Mouse (Mus musculus): ENCODE measurements around the gene Tmem82. TPM values are rescaled to one million over a fixed set of nuclear protein-coding genes. Genes with fewer than 3 reads are reported as not detected.

Tmem82 gene
- total RNA-seq, 2 experiments from 2014 or later = 30.1 to 35.4 TPM

DNA sequence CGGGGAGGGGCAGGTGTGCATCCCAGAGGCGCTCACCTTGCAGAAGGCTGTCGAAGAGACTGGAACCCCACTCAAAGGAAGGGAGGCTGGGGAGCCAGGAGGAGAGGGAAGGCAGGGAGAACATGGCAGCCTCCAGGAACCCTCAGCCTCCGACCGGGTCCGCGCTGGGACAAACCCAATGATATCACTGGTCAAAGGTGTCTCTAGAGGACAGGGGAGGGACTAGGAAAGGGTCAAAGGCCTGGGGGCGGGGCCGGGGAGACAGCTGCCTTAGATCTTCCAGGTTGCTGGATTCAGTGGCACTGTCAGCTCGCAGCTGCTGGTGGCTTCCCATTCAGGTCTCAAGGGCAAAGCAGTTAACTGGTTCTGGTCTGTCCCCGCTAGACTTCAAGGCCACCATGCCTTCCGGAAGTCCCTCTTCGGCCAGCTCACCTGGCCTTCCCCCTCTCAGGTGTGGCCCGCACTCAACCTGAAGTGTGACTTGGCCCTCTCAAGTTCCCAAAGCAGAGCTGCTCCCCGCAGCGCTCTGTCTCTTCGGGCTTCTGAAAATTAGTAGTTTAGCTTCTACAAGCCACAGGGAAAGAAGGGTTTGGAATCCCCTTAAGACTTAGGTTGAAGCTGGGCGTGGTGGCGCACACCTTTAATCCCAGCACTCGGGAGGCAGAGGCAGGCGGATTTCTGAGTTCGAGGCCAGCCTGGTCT, 419 bp downstream of the Tmem82 start:
- no peak for DNase-seq
- intact Hi-C loops (cut with DNase I) = loop anchor here (2.0 to 10.0 kb wide), 4 partner anchors 84 to 337 kb away; no protein-coding TSS in a partner anchor

DNA sequence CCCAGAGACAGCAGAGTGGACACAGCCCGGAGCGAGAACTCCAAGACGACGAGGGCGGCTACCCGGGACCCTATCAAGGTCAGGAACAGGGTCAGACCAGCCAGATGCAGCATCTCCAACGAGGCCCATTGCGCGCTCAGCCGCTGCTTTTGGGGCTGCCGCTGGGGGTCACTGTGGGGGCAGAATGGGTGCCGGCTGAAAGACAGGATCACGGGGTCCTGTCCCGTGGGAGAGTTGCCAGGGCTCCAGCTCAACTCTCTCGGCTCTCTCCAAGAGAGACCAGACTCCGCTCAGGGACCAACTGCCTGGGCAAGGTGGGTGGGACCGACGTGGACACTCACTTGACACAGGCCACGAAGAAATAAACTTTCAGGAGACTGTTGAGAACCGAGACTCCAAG, 1.1 kb downstream of the Tmem82 start:
- intact Hi-C loops (cut with DNase I) = loop anchor here (5.0 to 10.0 kb wide), 3 partner anchors 85 to 338 kb away; no protein-coding TSS in a partner anchor
- DNase-seq = peak; percentile 78 to 86

DNA sequence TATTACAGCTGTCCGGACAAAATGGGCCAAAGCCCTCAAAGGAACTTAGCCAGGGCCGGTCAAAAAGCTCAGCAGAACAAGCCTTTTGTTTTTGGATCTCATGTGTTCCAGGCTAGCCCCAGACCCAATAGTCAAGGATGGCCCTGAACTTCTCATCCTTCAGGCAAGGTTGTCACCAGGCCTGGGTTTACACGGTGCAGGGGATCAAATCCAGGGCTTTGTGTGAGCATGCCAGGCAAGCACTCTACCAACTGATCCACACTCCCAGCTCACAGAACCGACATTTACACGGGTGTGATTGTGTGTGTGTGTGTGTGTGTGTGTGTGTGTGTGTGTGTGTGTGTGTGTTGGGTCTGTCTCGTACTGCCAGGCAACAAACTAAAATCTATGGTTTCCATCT, 1.6 kb downstream of the Tmem82 start:
- intact Hi-C loops (cut with DNase I) = loop anchor here (5.0 to 10.0 kb wide), 3 partner anchors 85 to 338 kb away; no protein-coding TSS in a partner anchor
- DNase-seq = no peak

DNA sequence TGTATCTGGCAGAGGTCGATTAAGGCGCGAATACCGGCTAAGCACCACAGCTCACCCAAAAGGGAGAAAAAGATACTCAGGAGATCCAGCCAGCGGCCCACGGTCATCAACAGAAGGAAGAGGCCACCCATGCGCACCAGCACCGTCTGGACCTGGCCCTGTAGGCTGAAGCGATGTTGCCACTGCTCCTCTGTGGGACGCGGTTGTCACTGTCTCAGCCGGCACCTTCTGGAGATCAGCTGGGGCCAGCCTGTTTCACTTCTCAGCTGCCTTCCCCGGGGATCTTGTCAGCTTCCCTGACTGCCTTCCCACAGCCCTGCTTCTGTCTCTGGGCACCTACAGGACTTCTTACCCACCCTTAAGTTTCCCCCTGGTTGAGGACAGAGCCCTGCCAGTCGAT, 3.5 kb downstream of the Tmem82 start:
- intact Hi-C loops (cut with DNase I) = loop anchor here (5.0 to 10.0 kb wide), 3 partner anchors 87 to 340 kb away; no protein-coding TSS in a partner anchor
- no peak for DNase-seq

- intact Hi-C loops (cut with DNase I) = no loop called here
- peak in 1 of 2 experiments; percentile 68 for DNase-seq
These were observed 8.9 kb downstream of the Tmem82 start for GRCm38 (mm10) chr4:141609538-141609937.

DNA sequence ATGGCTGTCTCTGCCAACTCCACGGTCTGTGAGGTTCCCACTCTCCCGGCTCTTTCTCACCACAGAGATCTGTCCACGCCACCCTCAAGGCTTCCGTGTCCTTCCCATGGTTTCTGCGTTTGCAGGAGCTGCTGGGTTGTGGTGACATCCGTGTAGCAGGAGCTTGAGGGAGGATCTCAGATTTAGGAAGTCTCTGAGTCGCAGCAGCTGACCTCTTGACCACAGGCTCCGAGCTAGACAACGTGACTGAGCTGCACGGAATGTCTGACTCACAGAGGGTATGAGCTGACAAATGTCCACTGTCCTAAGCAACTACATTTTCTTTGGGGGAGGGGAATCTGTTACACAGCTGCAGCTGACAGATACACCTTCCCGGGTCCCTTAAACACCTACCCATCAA, 12.6 kb downstream of the Tmem82 start, which contains the start of gene Fblim1:
Fblim1 (minus strand) TSS at position 236 of the 400 bp plus-strand sequence.
- intact Hi-C loops (cut with DNase I) = no loop called here
- DNase-seq = no peak

DNA sequence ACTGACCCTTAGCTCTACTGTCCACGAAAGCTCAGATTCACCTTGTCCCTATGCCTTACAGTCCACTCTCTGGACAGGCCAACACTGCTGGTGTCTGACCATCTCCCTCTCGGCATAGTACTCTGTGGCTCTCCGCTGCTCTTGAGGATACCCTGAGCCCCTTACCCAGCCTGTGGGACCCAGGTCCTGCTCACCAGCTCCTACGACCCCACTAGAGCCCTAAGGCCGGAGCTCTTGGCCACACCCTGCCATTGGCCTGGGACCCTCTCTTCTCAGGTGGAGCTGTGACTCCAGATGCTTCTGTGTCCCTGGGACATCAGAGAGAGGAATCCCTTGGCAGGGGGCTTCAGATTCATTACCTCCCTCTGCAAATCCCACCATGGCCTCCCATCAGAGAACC, 13.0 kb downstream of the Tmem82 start:
- intact Hi-C loops (cut with DNase I) = no loop called here
- no peak for DNase-seq

GRCm38 (mm10) chr4:141604493-141604892, 13.9 kb downstream of the Tmem82 start:
- peak in 1 of 2 experiments; percentile 76 for DNase-seq
- intact Hi-C loops (cut with DNase I) = no loop called here

DNA sequence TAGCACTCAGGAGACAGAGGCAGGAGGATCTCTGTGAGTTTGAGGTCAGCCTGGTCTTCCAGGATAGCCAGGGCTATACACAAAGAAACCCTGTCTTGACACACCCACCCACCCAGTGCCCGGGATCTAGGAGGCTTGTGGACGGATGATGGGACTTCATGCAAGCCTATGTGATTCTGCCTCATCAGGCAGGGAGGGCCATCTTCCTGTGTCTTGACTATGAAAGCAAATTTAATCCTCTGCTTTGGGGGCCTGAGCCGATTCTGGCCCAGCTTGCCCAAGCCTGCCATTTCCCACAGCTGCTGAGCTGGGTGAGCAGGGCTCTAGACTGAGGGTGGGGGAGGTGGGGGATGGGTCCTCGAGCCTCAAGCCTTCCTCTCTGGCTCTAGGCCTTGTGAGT, 14.5 kb downstream of the Tmem82 start:
- DNase-seq = no peak
- intact Hi-C loops (cut with DNase I) = no loop called here

DNA sequence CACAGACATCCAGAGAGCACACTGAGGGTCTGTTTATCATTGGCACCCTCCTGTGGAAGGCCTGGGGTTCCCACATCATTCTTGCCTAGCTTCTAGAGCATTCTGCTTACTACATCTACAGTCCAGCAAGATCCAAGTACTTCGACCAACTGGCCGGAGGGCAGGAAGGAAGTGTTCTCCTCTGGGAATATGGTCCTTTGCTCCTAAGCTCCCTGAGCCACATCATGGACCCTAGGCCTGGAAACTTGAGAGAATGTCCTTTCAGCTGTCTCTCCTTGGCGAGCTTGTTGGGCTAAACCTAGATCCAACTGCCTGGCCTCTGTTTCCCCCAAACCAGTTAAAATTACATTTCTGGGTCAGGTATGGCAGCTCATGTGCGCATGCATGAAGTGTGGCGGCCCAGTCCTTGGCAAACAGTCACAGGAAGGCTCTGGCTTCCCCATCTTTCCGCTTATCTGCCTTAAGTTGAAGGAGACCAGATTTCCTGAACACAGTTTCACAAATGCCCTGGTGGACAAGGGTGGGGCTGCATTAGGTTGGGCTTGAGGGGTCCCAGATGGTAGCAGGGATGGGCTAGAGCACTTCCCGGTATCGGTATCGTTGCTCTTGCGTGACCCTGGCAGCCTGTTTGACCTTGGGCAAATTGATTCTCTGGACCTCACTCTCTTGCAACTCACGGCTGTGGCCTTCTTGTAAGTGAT, 15.8 kb downstream of the Tmem82 start:
- peak in 1 of 2 experiments; percentile 44 for DNase-seq
- intact Hi-C loops (cut with DNase I) = no loop called here

DNA sequence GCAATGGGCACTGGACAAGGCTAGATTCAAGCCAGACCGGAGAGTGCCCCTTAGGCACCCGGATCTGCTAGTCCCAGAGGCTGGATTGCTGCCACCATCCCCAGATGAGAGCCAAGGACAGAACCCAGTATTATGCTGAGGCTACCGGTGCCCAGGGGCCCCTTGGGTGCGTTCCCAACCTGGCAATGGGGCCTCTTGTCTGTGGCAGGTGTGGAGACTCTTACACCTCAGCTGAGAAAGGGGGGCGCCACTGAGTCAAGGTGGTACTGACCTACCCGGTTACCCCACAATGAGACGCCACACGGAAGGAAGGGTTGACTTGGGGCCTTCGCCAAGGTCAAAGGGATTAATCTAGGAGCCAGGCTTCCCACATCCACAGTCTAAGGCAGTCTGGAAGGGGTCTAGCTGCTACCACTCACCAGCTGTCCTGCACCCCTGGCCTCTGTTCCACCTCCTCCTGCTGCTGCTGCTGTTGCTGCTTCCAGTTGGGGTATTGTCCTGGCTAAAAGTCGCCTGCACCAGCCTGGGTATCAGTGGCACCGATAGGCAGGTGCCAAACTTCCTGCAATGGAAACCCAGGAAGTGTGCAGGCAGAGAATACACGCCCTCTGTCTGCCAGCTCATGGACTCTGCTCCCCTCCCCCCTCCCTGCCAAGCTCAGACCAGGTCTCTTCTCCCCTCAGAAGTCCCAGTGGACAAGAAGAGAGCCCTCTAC, 17.1 kb downstream of the Tmem82 start:
- DNase-seq = peak in 1 of 2 experiments; percentile 48
- intact Hi-C loops (cut with DNase I) = no loop called here

GRCm38 (mm10) chr4:141600364-141600763, 18.1 kb downstream of the Tmem82 start:
- DNase-seq = no peak
- intact Hi-C loops (cut with DNase I) = no loop called here

- peak; percentile 59 for DNase-seq
These were observed 18.9 kb downstream of the Tmem82 start for GRCm38 (mm10) chr4:141599251-141600141.

GRCm38 (mm10) chr4:141598894-141599250, 19.6 kb downstream of the Tmem82 start:
- no peak for DNase-seq
- intact Hi-C loops (cut with DNase I) = no loop called here

More at GRCm38 (mm10) chr4:141599251-141600141, 18.9 kb downstream of the Tmem82 start:
- intact Hi-C loops (cut with DNase I) = no loop called here

GRCm38 (mm10) chr4:141598199-141598893, 20.1 kb downstream of the Tmem82 start:
- DNase-seq = peak; percentile 50 to 69

DNA sequence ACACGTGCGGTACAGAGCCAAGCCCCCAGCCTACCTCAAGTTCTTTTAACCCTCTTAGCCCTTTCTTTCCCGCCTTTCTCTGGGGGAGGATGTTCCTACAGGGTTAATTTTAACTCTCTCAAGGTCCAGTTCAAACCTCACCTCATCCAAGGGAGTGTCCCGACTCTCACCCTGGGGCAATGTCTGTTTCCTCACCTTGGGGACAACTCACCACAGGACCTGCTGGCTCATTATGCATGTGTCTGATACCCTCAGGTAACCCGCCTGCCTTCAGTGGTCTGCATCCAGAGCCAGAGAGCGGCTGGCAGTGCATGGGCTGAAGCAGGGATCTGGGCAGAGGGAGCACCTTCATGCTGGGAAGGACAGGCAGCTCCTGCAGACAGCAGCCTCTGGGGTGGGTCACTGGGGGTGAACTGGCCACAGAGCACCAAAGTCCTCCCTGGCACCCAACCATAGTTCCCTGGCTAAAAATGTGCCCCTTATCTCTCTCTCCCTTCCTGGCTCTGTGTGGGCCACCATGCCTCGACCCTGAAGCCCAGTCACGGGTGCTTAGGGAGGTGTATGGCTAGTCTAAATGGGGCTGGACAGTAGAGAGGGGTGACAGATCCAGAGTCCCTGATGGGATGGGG, 21.6 kb downstream of the Tmem82 start:
- DNase-seq = peak; percentile 54 to 58
- intact Hi-C loops (cut with DNase I) = no loop called here

More at GRCm38 (mm10) chr4:141598199-141598893, 20.1 kb downstream of the Tmem82 start:
- intact Hi-C loops (cut with DNase I) = no loop called here

- intact Hi-C loops (cut with DNase I) = no loop called here
- no peak for DNase-seq
These were observed 22.7 kb downstream of the Tmem82 start for GRCm38 (mm10) chr4:141595605-141596268.

- DNase-seq = no peak
- intact Hi-C loops (cut with DNase I) = no loop called here
These were observed 23.3 kb downstream of the Tmem82 start for GRCm38 (mm10) chr4:141595138-141595537.

Data from heart, postnatal 14 days (tissue).